Mouse (Mus musculus): Measurements from ENCODE around the gene Hoxa5.

DNA sequence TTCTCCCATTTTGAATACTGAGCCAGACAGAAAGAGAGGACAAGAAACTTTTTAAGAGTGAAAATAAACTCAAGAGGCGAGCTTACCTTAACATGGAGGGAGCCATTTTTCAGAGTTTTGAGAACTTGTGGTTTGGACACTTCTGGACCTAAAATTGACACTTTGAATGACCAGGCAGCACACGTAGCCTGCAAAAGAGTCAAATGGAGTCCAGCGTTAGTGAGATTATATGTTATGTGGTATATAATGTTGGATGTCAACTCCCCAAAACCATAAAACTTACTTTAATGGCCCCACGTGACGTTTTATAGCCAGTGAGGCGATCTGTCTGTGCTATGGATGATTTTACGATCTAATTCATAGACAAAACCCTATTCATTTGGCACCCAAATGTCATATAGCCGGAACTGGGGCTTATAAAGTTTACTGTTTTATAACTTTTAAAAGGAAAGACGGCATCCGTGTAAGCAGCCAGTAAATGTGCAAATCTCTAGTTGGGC lies 3.6 kb downstream of the Hoxa5 start:
- TF ChIP-seq POLR2A (IDR thresholded peaks at IDR 0.05; ENCODE audit: insufficient read depth, low read depth, low read length) = no peak
- no peak for TF ChIP-seq CTCF (IDR thresholded peaks at IDR 0.05)
- no peak for TF ChIP-seq EP300 (IDR thresholded peaks at IDR 0.05; ENCODE audit: insufficient read depth, low read depth, low read length)
